Mouse (Mus musculus) cerebellum, adult 9-10 months (tissue): Measurements from ENCODE around the gene Plin4.
"Not testable (repeated sequence)": the region's sequence is repeated elsewhere in the genome, so short reads cannot be mapped to it uniquely, and the experiment has no call there.

Experiments
- DNase-seq: peaks from one replicate; pipeline ENCODE4 v3.0.0; 2022

Plin4 gene

DNA sequence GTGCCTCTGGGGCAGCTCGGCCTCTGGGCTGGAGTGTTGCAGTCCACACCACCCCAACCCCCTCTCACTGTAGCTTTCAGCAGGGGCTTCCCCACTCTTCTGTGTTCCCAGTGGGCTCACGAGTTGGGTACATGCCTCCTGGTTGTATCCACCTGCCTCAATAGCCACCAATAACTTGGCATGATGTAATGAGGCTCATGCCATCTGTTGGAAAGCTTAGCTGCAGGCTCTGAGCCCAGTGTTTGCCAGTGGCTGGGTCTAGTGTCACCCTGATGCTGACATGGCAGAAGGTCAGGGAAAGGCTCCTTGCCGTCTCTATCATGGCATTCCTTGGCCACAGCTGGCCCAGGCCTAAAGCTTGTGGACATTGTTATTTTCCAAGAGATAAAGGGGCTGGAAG, 8.8 kb downstream of the Plin4 start:
- no peak for DNase-seq

- no peak for DNase-seq
These were observed 10.7 kb downstream of the Plin4 start for GRCm38 (mm10) chr17:56098711-56099572.

DNA sequence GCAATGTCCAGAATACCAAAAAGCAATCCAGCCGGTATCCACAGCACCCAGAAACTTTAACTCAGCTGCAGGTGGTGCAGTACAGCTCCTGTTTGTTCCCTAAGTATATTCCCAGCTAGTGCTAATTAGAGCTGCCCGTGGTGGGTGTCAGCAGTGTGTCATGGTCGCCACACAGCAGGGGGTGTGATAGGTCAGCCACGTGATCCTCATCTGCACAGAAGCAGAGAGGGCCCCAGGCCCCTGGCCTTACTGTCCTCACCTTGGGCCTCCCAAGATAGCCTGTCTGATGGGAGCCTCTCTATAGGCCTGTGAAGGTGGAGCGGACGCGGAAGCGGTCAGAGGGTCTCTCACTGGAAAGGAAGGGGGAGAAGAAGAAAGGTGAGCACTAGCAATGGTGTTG, 11.4 kb downstream of the Plin4 start:
- DNase-seq = no peak

- no peak for DNase-seq
These were observed 12.7 kb downstream of the Plin4 start for GRCm38 (mm10) chr17:56096883-56097282.

DNA sequence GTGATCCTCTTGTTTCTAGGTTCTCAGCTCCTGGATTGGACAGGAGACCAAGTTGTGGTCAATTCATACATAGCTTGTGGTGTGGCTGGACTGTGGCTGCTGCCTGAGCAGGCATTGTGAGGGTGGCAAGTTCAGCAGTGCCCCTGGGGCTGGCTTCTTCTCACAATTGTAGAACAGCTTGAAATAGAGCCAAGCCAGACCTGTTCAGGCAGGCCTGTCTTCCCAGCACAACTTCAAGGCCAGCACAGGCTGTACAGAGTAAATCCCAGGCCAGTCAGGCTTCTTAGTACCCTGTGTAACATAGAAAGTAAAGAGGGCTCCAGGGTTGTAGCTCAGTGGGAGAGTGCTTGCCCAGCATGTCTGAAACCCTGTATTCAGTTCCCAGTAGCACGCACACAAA, 16.8 kb downstream of the Plin4 start:
- DNase-seq = no peak

- DNase-seq = no peak
These were observed 17.3 kb downstream of the Plin4 start for GRCm38 (mm10) chr17:56092312-56092711.

DNA sequence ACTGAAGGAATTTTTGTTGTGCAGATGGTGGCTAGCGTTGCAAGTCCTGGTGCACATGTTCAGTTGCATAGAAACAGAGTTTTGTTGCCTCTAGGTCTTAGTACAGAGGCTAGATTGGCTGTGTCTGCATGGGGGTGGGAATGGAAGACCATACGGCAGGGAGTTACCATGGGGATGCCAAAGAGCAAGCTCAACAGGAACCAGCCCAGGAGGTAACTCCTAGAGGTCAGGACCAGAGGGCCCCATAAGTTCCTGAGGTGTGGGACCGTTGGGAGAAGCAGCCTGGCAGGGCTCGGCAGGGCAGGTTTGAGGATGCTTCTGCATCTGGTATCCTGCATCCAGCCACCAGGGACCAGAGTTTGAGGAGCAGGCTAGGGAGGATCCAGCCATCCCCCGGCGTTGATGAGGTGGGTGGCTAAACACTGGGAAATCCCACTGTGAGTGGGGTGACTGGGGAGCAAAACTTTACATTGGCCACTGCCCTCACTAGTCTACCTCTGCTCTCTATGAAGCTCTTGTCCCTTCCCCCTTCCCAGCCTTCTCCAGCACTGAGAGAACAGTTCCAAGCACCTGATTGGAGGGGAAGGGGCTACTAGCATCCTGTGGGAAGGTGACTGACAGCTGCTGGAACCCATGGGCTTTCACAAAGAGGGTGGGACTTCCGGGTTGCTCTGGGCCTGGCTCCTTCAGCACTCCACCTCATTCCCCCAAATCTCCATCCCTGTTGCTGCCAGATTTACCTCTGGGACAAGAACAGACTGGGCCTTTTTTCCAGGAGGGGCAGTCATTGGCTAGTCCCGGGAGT, 28.6 kb downstream of the Plin4 start:
- peak; percentile 55 for DNase-seq

DNA sequence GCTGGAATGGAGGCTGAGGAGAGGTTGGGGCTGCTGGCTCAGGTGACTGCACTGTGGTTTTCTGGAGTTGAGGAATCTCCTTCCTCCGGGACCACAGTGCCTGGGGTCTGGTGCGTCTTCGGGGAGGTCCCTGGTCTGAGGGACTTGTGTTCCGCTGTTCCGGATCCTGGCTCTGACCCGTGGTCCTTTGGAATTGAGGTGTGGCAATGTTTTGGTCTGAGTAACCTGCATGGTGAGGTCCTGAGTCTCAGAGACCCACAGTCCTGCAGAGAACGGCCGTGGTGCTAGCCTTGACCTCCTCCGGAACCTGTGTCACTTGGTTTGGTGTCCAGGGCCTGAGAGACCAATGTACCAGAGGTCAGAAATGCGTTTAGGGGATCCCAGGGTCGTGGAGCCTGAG, 29.7 kb downstream of the Plin4 start:
- peak; percentile 71 for DNase-seq

GRCm38 (mm10) chr17:56078880-56079795, 30.5 kb downstream of the Plin4 start, which contains the start of gene Hdgfl2:
Gene Hdgfl2, plus strand, starts transcription at chr17:56079634.
- peak; percentile 100 for DNase-seq

- DNase-seq = peak; percentile 82
These were observed 31.2 kb downstream of the Plin4 start for GRCm38 (mm10) chr17:56078361-56078760.

DNA sequence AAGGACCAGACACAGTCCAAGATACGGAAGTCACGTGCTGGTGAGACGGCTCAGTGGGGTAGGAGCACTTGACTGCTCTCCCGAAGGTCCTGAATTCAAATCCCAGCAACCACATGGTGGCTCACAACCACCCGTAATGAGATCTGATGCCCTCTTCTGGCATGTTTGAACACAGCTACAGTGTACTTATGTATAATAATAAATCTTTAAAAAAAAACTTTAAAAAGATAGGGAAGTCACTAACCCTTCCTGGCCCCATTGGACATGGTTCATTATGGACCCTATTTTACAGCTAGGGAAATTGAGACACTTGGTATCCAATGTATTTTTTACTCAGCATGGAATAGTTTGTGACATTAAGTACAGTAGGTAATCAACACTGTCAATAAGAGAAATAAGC, 32.1 kb downstream of the Plin4 start:
- peak; percentile 58 for DNase-seq

DNA sequence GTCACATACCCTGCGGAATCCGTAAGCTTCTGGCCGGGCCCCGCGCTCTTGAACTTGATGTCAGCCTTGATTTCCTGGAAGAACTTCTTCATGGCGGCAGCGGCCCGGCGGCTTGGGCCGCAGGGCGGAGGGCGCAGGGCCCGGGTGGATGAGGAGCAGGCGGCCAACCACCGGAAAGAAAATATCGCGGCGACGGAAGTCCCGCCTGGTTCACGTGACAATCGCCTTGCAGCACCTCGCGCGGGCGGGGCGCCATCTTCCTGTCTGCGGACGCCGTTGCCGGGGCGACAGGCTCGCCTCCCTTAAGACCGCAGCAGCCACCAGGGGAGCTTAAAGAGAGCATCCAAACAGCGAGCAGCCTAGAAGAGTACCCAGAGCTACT, 34.8 kb downstream of the Plin4 start, which contains the start of gene Ubxn6:
Ubxn6 (minus strand) TSS at position 202 of the 382 bp plus-strand sequence.
- DNase-seq = peak; percentile 95

DNA sequence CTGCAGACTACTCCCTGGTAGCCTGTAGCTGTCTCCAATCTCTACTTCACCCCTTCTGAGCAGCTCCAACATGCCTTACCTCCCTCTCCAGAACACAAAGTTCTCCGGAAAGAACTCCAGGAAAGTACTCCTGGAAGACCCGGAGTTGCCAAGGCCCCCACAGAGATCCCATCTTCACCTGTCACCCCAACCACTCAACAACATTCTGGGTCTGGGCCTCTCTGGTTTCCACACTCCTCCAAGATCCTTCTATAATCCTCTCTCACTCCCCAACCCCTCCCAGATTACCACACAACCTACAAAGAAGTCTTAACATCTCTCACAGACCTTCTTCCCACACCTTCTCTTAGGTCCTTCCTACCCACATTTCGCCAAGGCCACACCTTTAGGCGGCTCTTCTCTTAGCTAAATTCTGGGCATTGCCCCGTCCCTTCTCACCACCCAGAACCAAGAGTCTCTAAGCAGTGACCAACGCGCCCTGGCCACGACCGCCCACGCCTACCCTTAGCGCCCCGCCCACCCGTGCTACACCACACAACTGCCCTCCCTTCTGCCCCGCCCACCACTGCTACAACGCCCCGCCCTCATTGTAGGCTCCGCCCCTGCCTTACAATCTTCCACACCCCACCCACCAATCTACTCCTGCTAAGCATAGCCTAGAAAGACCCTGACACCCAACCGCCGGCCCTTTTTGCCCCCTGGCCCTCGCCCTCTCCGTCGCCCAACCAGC, 35.3 kb downstream of the Plin4 start:
- DNase-seq = no peak

- DNase-seq = no peak
These were observed 37.4 kb downstream of the Plin4 start for GRCm38 (mm10) chr17:56072243-56072642.

- DNase-seq = no peak
These were observed 38.5 kb downstream of the Plin4 start for GRCm38 (mm10) chr17:56071126-56071525.

DNA sequence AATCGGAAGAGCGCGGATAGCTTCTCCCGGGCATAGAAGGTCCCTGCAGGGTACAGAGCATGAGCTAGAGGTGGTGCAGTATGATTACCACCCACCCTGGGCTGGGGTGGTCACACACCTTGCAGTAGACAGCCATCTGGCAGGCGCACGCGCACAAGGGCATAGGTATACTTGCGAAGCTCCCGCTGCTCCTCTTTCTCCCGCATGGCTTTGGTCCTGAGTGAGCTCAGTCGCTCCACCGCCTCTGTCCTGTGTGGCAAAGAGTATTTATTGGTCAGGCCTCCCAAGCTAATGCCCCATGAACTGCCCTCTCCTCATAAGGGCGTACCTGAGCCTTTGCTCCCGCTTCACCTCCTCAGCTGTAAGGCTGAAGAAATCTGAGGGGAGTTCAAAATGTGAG, 40.5 kb downstream of the Plin4 start:
- DNase-seq = no peak

GRCm38 (mm10) chr17:56066451-56066850, 43.2 kb downstream of the Plin4 start:
- DNase-seq = no peak

- DNase-seq = not testable (repeated sequence)
These were observed 43.9 kb downstream of the Plin4 start for GRCm38 (mm10) chr17:56065715-56066114.

- DNase-seq = no peak
These were observed 47.5 kb downstream of the Plin4 start for GRCm38 (mm10) chr17:56062081-56062480.

- peak; percentile 72 for DNase-seq
These were observed 52.1 kb downstream of the Plin4 start for GRCm38 (mm10) chr17:56057381-56058120.

DNA sequence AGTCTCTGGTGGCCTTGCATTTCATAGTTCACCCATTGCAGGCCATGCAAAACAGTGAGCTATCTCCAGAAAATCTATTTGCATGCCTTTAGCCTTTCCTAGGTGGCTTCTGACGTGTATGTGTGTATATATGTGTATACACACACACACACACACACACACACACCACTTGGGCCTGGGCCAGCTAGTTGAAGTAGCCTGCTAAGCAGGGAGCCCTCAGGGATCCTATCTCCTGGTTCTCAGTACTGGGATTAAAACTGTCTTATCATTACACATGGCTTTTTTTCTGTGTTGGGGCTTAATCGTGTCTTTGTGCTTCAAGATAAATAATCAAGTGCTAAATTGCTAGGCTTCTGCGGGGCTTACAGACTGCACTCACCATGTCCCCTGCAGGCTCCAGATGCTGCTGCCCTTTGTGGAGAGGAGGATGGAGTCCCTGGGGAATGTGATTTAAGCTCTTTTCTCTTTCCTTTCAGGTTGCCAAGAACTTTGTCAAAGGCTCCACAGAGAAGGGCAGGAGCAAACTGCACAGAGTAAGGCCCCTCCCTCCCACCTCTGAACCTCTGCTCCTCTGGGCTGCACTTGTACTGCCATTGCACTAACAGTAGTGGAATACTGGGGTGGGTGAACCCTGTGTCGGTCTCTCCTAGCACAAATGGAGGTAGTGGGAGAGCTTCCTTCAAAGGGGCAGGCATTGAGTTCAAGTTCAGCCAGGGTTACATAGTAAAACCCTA, 53.5 kb downstream of the Plin4 start:
- DNase-seq = no peak
